Mouse (Mus musculus): ENCODE measurements around the gene Mxd3. TPM values are rescaled to one million over a fixed set of nuclear protein-coding genes. Genes with fewer than 3 reads are reported as not detected.

The Mxd3 gene
- polyA plus RNA-seq, 1 experiment from 2014 or later = 26.0 TPM

GRCm38 (mm10) chr13:55313051-55313450 is 16.6 kb downstream of the Mxd3 start:
- ATAC-seq (ENCODE audit: low FRiP score, low read depth) = no peak
- Histone ChIP-seq H3K9me3 (no peaks in the 10 kb centered on the region), H3K36me3 (peaks cover 86% of the 10 kb centered on the region), H3K27me3 (replicated peaks) (no peaks in the 10 kb centered on the region), H3K4me3 (no peak overlapping the region), H3K27ac (no peak overlapping the region), H3K4me1 (no peaks in the 10 kb centered on the region), H3K9ac (no peak overlapping the region), H3K4me2 (replicated peaks) (no peak overlapping the region)
- WGBS = 88% methylated on average over 9 of the region's 9 CpGs

- no peak overlapping the region for H3K27ac ChIP-seq
- peaks cover 86% of the 10 kb centered on the region for H3K36me3 ChIP-seq
- H3K4me3 ChIP-seq = no peak overlapping the region
- H3K4me1 ChIP-seq = no peaks in the 10 kb centered on the region
- H3K9me3 ChIP-seq = no peaks in the 10 kb centered on the region
- H3K27me3 ChIP-seq (replicated peaks) = no peaks in the 10 kb centered on the region
- H3K4me2 ChIP-seq (replicated peaks) = no peak overlapping the region
- no peak overlapping the region for H3K9ac ChIP-seq
- no peak for ATAC-seq (ENCODE audit: low FRiP score, low read depth)
- 94% methylated on average over 8 of the region's 8 CpGs for WGBS
These were observed 17.5 kb downstream of the Mxd3 start for GRCm38 (mm10) chr13:55312028-55312630.

- no peak for ATAC-seq (ENCODE audit: low FRiP score, low read depth)
- no peaks in the 10 kb centered on the region for H3K27me3 ChIP-seq (replicated peaks)
- no peaks in the 10 kb centered on the region for H3K9me3 ChIP-seq
- 95% methylated on average over 5 of the region's 5 CpGs for WGBS
- H3K4me1 ChIP-seq = no peaks in the 10 kb centered on the region
- peaks cover 81% of the 10 kb centered on the region for H3K36me3 ChIP-seq
- no peak overlapping the region for H3K4me2 ChIP-seq (replicated peaks)
- no peak overlapping the region for H3K4me3 ChIP-seq
- H3K9ac ChIP-seq = no peak overlapping the region
- no peak overlapping the region for H3K27ac ChIP-seq
These were observed 28.7 kb downstream of the Mxd3 start for GRCm38 (mm10) chr13:55300913-55301312.

- Histone ChIP-seq H3K9ac (no peak overlapping the region), H3K4me3 (no peak overlapping the region), H3K4me1 (no peaks in the 10 kb centered on the region), H3K27ac (no peak overlapping the region), H3K4me2 (replicated peaks) (no peak overlapping the region), H3K9me3 (no peaks in the 10 kb centered on the region), H3K27me3 (replicated peaks) (no peaks in the 10 kb centered on the region), H3K36me3 (peaks cover 73% of the 10 kb centered on the region)
- 95% methylated on average over 1 of the region's 1 CpGs for WGBS
- no peak for ATAC-seq (ENCODE audit: low FRiP score, low read depth)
These were observed 32.9 kb downstream of the Mxd3 start for GRCm38 (mm10) chr13:55296760-55297159.

- WGBS = 79% methylated on average over 3 of the region's 3 CpGs
- no peak for ATAC-seq (ENCODE audit: low FRiP score, low read depth)
- Histone ChIP-seq H3K27ac (no peak overlapping the region), H3K9me3 (no peaks in the 10 kb centered on the region), H3K4me3 (no peak overlapping the region), H3K4me1 (no peaks in the 10 kb centered on the region), H3K27me3 (replicated peaks) (no peaks in the 10 kb centered on the region), H3K4me2 (replicated peaks) (no peak overlapping the region), H3K36me3 (peaks cover 58% of the 10 kb centered on the region), H3K9ac (no peak overlapping the region)
These were observed 40.8 kb downstream of the Mxd3 start for GRCm38 (mm10) chr13:55288854-55289253.

GRCm38 (mm10) chr13:55277646-55278045 is 52.0 kb downstream of the Mxd3 start:
- no peak overlapping the region for H3K4me3 ChIP-seq
- no peaks in the 10 kb centered on the region for H3K27me3 ChIP-seq (replicated peaks)
- peaks cover 56% of the 10 kb centered on the region for H3K36me3 ChIP-seq
- H3K4me2 ChIP-seq (replicated peaks) = no peak overlapping the region
- 94% methylated on average over 5 of the region's 5 CpGs for WGBS
- no peak overlapping the region for H3K9ac ChIP-seq
- H3K4me1 ChIP-seq = no peaks in the 10 kb centered on the region
- no peaks in the 10 kb centered on the region for H3K9me3 ChIP-seq
- ATAC-seq (ENCODE audit: low FRiP score, low read depth) = no peak
- no peak overlapping the region for H3K27ac ChIP-seq

- H3K9ac ChIP-seq = no peak overlapping the region
- H3K36me3 ChIP-seq = peaks cover 56% of the 10 kb centered on the region
- H3K4me2 ChIP-seq (replicated peaks) = no peak overlapping the region
- no peak for ATAC-seq (ENCODE audit: low FRiP score, low read depth)
- 80% methylated on average over 5 of the region's 5 CpGs for WGBS
- H3K27me3 ChIP-seq (replicated peaks) = no peaks in the 10 kb centered on the region
- H3K4me3 ChIP-seq = no peak overlapping the region
- no peak overlapping the region for H3K27ac ChIP-seq
- H3K9me3 ChIP-seq = no peaks in the 10 kb centered on the region
- no peaks in the 10 kb centered on the region for H3K4me1 ChIP-seq
These were observed 52.4 kb downstream of the Mxd3 start for GRCm38 (mm10) chr13:55277203-55277602.

Other genes starting within 250 kb of the Mxd3 start
- gene Uimc1, start 229.5 kb downstream of the Mxd3 start, polyA plus RNA-seq (2016; fragmentation: Nextera tagmentation; extraction: Ambion mirVana) = 22.4 and 22.6 TPM in 2 replicates
- gene Zfp346, start 224.5 kb downstream of the Mxd3 start, polyA plus RNA-seq (2016; fragmentation: Nextera tagmentation; extraction: Ambion mirVana) = 23.7 and 26.1 TPM in 2 replicates
- not detected in 2 replicates for gene Gm17617, start 196.3 kb downstream of the Mxd3 start, polyA plus RNA-seq (2016; fragmentation: Nextera tagmentation; extraction: Ambion mirVana)
- 2.8 and 3.7 TPM in 2 replicates for gene Fgfr4, start 177.2 kb downstream of the Mxd3 start, polyA plus RNA-seq (2016; fragmentation: Nextera tagmentation; extraction: Ambion mirVana)
- gene Nsd1, start 120.0 kb downstream of the Mxd3 start, polyA plus RNA-seq (2016; fragmentation: Nextera tagmentation; extraction: Ambion mirVana) = 68.6 and 81.6 TPM in 2 replicates
- gene Prelid1, start 9.3 kb downstream of the Mxd3 start, polyA plus RNA-seq (2016; fragmentation: Nextera tagmentation; extraction: Ambion mirVana) = 321 and 339 TPM in 2 replicates
- gene Rab24, start 7.9 kb downstream of the Mxd3 start, polyA plus RNA-seq (2016; fragmentation: Nextera tagmentation; extraction: Ambion mirVana) = 100.0 and 109 TPM in 2 replicates
- 82.0 and 86.1 TPM in 2 replicates for gene Lman2, start 33.0 kb upstream of the Mxd3 start, polyA plus RNA-seq (2016; fragmentation: Nextera tagmentation; extraction: Ambion mirVana)
- 0.52 and 1.0 TPM in 2 replicates for gene Rgs14, start 39.9 kb upstream of the Mxd3 start, polyA plus RNA-seq (2016; fragmentation: Nextera tagmentation; extraction: Ambion mirVana)
- gene Slc34a1, start 68.4 kb upstream of the Mxd3 start, polyA plus RNA-seq (2016; fragmentation: Nextera tagmentation; extraction: Ambion mirVana) = 0.22 TPM in 2 replicates
- gene Pfn3, start 85.4 kb upstream of the Mxd3 start, polyA plus RNA-seq (2016; fragmentation: Nextera tagmentation; extraction: Ambion mirVana) = not detected in 2 replicates
- 0.17 TPM in 1 of 2 replicates, not detected in the other for gene F12, start 97.0 kb upstream of the Mxd3 start, polyA plus RNA-seq (2016; fragmentation: Nextera tagmentation; extraction: Ambion mirVana)
- gene Grk6, start 115.2 kb upstream of the Mxd3 start, polyA plus RNA-seq (2016; fragmentation: Nextera tagmentation; extraction: Ambion mirVana) = 51.8 and 52.4 TPM in 2 replicates
- gene Prr7, start 134.4 kb upstream of the Mxd3 start, polyA plus RNA-seq (2016; fragmentation: Nextera tagmentation; extraction: Ambion mirVana) = 1.8 TPM in 2 replicates
- 575 and 596 TPM in 2 replicates for gene Dbn1, start 158.3 kb upstream of the Mxd3 start, polyA plus RNA-seq (2016; fragmentation: Nextera tagmentation; extraction: Ambion mirVana)
- 158 and 166 TPM in 2 replicates for gene Pdlim7, start 183.9 kb upstream of the Mxd3 start, polyA plus RNA-seq (2016; fragmentation: Nextera tagmentation; extraction: Ambion mirVana)
- gene Dok3, start 199.5 kb upstream of the Mxd3 start, polyA plus RNA-seq (2016; fragmentation: Nextera tagmentation; extraction: Ambion mirVana) = 3.7 and 4.3 TPM in 2 replicates
- gene Ddx41, start 206.8 kb upstream of the Mxd3 start, polyA plus RNA-seq (2016; fragmentation: Nextera tagmentation; extraction: Ambion mirVana) = 64.1 and 64.4 TPM in 2 replicates
- gene Fam193b, start 241.3 kb upstream of the Mxd3 start, polyA plus RNA-seq (2016; fragmentation: Nextera tagmentation; extraction: Ambion mirVana) = 66.9 and 70.7 TPM in 2 replicates
- 109 and 111 TPM in 2 replicates for gene Tmed9, start 243.9 kb upstream of the Mxd3 start, polyA plus RNA-seq (2016; fragmentation: Nextera tagmentation; extraction: Ambion mirVana)

All from neural tube, embryonic 12.5 days (tissue).